Mouse (Mus musculus) heart, postnatal 10 days (tissue): Measurements from ENCODE around the gene Gpr173. TPM values are rescaled to one million over a fixed set of nuclear protein-coding genes. Genes with fewer than 3 reads are reported as not detected.

Source experiments
- DNase-seq, 2 experiments: peaks; one replicate each; pipeline ENCODE4 v3.0.0; 2021
- intact Hi-C: fragments of 180-260 bp; cut with DNase I; formaldehyde crosslinking; loops from one replicate; pipeline ENCODE4 v1.15.1; 2025
- total RNA-seq, 2 experiments: library from RNA; stranded (reverse); gene quantifications; 2 replicates each; pipeline ENCODE4 v1.2.3; 2021

The Gpr173 gene
- total RNA-seq, 2 experiments from 2014 or later = 2.3 to 2.4 TPM

DNA sequence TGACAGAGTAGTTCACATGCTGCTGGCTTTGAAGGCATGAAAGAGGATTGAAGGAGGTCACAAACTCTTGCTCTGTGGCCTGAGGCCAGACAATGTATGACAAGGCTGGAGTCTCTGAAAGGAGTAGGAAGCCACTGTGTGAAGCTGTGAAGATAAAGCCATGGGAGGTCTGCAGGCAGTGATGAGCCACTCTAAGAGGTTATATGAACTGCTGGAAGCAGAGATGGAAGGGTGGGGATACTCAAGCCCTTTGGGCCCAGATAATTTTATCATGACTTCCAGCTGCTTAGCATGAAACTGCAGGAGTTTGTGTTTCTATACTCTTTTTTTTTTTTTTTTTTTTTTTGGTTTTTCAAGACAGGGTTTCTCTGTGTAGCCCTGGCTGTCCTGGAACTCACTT lies 61.1 kb downstream of the Gpr173 start:
- intact Hi-C loops = loop anchor here (5.0 kb wide), 2 partner anchors 65 to 175 kb away; no protein-coding TSS in a partner anchor
- DNase-seq = no peak

DNA sequence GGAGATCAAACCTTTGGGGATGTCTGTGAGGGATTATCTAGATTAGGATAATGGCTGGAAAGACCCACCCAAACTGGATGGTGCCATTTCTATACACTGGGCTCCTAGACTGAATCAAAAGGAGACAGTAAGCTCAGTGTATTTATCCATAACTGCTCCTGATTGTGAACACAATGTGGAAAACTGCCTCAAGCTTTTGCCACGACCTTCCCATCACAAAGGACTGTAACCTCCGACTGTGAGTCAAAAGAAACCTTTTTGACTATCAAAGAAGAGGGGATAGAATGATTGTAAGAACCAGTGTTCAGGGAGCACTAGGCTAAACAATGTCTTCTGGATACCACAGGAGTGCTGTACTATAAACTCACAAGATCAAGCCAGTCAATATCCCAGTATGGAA lies 62.3 kb downstream of the Gpr173 start:
- intact Hi-C loops = loop anchor here (5.0 kb wide), 2 partner anchors 64 to 174 kb away; no protein-coding TSS in a partner anchor
- no peak for DNase-seq

Other genes with a start within 250 kb of the Gpr173 start
- gene Iqsec2, start 224.4 kb downstream of the Gpr173 start, total RNA-seq = 10 to 100 TPM; 66.9 to 69.9 TPM
- gene Kdm5c, start 135.7 kb downstream of the Gpr173 start, total RNA-seq = 10 to 100 TPM; 41.7 to 55.2 TPM
- gene Kantr, start 41.2 kb downstream of the Gpr173 start, total RNA-seq = 1 to 10 TPM; 3.1 to 3.6 TPM
- 10 to 100 TPM; 12.6 to 14.2 TPM for gene Tspyl2, start 26.3 kb downstream of the Gpr173 start, total RNA-seq
- gene Cldn34a, start 194.6 kb upstream of the Gpr173 start, total RNA-seq = not detected